Mouse (Mus musculus) small intestine, adult 2 months (tissue): Measurements from ENCODE around the gene Gcc1.

ENCODE experiments used
- CTCF ChIP-seq: fragments of 200-500 bp; IDR thresholded peaks from 2 replicates; pipeline ENCODE4 v1.5.1; 2012; ENCODE audit warnings: low read depth, mild to moderate bottlenecking, control low read depth, inconsistent platforms, low read length, moderate library complexity, mixed read lengths; ENCODE audit not compliant: insufficient replicate concordance, insufficient read length; ENCODE audit errors: extremely low read depth
- POLR2A ChIP-seq: fragments of 200-500 bp; IDR thresholded peaks from 2 replicates; pipeline ENCODE4 v1.6.1; 2012; ENCODE audit warnings: low read depth, mild to moderate bottlenecking, control low read depth, inconsistent platforms, low read length, moderate library complexity

DNA sequence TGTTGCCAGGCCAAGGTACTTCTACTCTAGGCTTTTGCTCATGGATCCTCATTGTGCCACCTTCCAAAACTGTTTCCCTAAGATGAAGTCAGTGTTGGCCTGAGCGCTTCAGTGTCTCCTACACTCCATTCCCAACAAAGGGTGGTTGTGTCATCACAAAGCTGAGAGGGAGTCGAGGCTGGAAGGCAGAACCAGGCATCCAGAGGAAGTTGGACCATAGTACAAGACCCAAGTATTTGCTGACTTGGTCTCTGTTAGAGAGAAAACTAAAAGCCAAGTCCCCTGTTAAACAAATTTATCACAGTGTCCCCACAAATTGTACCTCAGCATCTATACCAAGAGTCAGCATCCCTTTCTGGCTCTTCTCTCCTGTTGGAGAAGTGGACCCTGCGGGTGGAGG, at the start of gene Gcc1:
- no peak for TF ChIP-seq CTCF
- no peak for TF ChIP-seq POLR2A
